Mouse (Mus musculus) kidney, adult 11 months (tissue): ENCODE data around the gene Ndufa11.
A peak's percentile ranks its signal among the peaks of the same experiment; 100 is the strongest.

ENCODE experiments used
- DNase-seq: peaks from one replicate; pipeline ENCODE4 v3.0.0; 2022

Gene Ndufa11

GRCm38 (mm10) chr17:56717363-56718058 is at the start of gene Ndufa11, which contains the start of gene Vmac:
Gene Ndufa11, plus strand, starts transcription at chr17:56717767.
Gene Vmac, minus strand, starts transcription at chr17:56718022.
- DNase-seq, result peak; percentile 93

DNA sequence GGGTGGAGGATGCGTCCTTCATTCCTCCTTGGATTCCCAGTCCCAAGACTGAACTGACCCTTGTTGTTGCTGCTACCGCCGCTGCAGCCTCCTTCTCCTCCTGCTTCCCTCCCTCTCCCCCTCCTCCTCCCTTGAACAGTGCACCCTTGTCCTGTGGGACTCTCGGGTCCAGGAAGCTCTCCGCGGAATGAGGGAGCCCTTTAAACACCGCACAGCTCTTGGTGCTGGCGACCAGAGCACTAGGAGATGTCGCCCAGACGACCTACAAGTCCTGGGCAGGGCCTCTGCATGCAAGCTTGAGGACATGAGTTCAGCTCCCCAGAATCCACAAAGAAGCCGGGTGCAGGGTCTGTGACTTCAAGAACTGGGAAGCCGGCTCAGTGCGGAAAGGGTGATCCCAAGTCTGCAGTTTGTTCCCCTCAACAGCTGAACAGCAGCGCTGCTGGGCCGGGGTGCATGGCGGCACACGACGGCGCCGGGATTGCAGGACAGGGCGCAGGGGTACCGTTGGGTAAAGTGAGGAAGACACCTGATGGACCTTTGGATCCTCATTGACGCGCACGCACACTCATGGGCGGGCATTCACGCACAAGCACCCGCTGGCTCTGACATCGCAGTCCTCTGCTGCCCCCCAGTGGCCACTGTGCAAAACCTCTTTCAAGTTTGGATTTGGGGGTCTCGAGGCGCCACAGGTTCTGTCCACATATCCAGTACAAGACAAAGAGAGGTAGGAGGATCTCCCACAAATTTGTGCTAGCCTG is 49.0 kb upstream of the Ndufa11 start:
- peak; percentile 69 for DNase-seq

- DNase-seq, result no peak
Measured at GRCm38 (mm10) chr17:56669766-56670165, 47.8 kb upstream of the Ndufa11 start.

DNA sequence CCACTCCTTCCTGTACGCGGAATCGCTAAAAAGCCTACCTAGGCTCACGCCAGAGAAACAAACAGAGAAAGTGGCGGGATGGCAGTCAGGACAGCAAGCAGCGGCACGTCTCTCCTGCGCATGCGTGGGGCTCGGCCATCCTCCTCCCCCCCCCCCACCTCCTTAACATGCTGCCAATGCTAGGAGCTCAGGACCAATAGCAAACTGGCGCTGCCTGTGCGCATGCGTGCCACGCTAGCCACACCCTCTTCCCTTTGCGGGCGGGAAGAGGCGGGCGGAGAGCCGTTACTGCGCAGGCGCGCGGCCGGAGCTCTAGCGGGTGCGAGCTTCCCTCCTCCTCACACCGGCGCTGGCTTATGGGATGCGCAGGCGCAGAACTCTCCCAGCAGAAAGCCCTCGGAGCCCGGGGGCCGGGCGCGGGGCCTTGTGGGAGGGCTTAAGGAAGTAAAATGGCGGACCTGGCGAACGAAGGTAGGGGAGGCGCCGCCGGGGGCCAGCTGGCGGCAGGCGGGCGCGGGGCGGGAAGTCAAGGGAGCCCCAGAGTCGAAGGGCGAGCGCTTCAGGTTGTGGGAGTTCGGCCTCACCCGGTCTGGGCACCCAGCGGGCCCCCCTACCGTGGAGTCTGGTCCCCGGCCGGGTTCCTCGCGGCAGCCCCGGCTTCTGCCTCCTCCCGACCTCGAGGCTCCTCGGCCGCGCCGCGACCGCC is 44.5 kb upstream of the Ndufa11 start, which contains the start of gene Ranbp3:
TSS of gene Ranbp3 (plus strand) at position 354 of the 706 bp plus-strand sequence.
- DNase-seq, result peak; percentile 99

- peak; percentile 22 for DNase-seq
Measured at GRCm38 (mm10) chr17:56673647-56674416, 43.7 kb upstream of the Ndufa11 start.

DNA sequence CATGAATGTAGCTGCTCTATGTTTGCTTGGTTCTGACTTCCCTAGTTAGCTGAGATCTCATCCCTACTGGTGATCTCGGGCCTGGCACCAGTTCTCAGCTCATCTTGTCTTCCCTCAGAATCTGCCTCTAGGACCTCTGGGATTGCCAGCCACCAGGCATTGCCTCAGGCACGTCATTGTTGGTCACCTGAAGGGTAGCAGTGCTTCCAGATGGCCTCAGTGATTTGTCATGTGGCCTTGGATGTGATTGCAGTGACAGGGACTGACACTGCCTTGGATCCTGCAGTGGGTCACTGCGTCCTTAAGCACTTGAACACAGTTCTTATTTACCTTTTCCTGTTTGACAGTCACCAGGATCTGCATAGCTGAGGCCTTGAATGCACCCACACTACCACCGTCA is 35.8 kb upstream of the Ndufa11 start:
- DNase-seq, result no peak

GRCm38 (mm10) chr17:56682880-56683279 is 34.7 kb upstream of the Ndufa11 start:
- no peak for DNase-seq

GRCm38 (mm10) chr17:56683546-56684140 is 33.9 kb upstream of the Ndufa11 start:
- peak; percentile 12 for DNase-seq

DNA sequence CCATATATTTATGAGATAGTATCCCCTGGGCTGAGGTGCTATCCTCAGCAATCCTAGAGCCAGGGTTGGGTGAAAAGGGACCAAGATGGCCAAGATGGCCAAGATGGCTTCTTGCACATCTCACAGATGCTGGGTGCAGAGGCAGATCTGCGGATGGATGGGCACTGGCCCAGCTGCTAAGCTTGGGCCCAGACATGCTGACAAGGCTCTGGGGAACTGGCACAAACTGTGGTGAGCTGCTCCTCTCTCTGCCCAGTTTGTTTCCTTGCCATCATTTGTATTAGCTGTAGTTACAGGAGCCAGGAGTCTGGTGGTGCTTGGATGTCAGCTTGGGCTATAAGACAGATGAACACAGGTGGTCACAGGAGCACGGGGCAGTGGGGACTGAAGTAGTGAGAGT is 32.9 kb upstream of the Ndufa11 start:
- DNase-seq, result no peak

GRCm38 (mm10) chr17:56686801-56687200 is 30.8 kb upstream of the Ndufa11 start:
- no peak for DNase-seq

- no peak for DNase-seq
Measured at GRCm38 (mm10) chr17:56688045-56688444, 29.5 kb upstream of the Ndufa11 start.

GRCm38 (mm10) chr17:56688689-56689088 is 28.9 kb upstream of the Ndufa11 start:
- DNase-seq, result no peak

DNA sequence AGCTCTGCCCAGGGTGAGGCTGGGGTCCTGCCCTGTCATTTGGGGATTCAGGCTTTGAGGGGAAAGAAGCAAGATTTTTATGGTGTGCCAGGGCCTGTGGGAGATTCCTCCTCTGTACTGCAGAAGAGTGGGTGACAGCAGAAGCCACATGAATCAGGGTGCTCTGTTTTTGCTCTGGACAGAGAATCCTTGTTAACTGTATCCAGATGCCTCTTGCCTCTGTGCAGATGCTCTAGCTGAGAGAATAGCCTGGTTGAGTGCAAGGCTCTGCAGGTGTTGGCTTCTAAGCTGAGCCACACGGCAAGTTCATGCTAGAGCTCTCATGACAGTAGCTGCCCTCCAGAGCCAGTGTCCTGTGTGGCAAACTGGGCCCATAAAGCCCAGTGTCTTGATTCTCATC is 24.2 kb upstream of the Ndufa11 start:
- no peak for DNase-seq

DNA sequence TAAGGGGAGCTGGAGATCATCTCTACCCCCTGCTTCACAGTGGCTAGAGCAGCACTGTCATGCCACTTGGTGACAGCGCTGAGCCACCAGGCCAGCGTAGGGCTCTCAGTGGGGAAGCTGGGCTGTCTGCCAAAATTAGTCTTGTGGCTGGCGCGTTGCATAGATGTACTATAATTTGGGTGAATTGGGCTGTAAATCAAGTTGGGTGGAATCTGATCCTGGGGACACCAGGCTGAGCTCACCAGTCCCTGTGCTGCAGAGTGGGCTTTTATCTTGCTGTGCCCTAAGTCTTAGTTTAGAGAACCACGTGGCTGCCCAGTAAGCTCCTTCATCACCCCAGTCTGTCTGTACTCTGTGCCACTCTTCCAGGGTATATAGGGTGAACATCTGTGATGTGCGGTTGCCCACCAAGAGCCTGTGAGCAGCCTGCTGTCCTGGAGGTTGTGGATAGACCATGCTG is 23.7 kb upstream of the Ndufa11 start:
- DNase-seq, result peak; percentile 35

DNA sequence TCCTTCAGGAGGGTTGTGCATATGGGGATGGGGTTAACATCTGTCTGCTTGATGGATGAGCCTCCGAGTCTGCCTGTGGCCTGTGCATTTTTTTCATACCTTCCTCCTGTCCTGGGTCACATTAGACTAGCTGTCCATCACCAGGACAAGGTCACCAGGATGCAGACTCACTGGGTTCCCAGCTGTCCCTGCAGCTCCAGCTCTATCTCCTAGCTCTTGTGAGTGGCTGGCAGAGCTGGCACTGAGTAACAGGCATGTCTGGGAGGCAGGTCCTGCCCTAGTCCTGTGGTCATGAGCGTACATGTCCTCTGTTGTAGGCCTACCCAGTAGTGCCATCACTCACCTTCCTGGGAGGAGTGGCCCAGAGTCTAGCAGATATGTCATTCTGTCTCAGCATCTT is 17.1 kb upstream of the Ndufa11 start:
- no peak for DNase-seq

- no peak for DNase-seq
Measured at GRCm38 (mm10) chr17:56703038-56703437, 14.5 kb upstream of the Ndufa11 start.

DNA sequence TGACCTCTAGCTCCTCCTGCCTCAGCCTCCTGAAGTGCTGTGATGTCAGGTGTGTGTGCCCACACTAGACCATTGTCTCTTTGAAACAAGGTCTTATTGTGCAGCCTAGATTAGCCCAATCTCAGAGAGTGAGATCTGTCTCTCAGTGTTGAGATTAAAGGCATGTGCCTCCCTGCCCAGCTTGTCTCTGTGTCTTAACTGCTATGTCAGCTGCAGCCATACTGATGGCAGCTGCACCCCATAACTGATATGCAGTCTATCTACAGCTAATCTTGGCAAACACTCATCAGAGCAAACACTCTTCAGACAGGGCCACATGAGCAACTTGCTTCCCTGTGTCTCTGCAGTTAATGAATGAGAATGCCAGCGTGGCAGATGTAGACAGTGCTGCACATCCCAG is 11.1 kb upstream of the Ndufa11 start:
- no peak for DNase-seq

DNA sequence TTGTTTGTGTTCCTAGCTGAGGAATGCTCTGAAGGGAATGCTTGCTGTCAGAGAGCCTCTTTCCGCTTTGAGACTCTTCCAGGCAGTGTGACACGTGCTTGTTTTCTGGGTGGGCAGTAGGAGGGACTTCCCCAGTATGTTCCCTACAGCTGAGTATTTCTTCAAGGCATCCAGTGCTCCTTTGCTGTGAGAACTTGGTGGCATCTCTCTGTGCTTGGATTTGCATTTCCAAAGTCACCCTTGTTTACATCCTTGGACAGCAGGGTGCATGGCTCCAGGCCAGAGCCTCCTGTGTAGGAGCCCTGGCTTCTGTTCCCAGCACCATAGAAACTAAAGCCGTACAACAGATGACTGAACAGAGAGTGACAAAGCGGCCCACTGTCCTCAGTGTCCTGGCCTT is 8.9 kb upstream of the Ndufa11 start:
- no peak for DNase-seq

GRCm38 (mm10) chr17:56709708-56710107 is 7.9 kb upstream of the Ndufa11 start:
- DNase-seq, result no peak

DNA sequence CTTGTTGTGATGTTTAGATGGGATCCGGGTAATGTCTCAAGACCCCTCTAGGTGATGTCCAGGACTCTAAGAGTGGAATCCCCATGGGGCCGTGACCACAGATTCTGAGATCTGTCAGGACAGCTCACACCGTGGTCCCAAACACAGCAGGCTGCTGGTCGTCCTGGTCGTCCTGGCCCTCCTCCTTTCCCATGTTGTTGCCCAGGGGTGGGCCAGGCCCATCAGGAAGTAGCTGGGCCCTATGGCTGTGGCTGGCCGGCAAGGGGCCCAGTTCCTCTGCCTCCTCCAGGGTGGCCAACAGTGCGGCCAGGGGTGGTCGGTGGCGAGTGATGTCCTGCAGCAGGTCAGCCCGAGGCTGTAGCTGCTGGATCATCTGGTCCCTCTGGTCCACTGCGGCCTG is 2.2 kb upstream of the Ndufa11 start:
- DNase-seq, result no peak

DNA sequence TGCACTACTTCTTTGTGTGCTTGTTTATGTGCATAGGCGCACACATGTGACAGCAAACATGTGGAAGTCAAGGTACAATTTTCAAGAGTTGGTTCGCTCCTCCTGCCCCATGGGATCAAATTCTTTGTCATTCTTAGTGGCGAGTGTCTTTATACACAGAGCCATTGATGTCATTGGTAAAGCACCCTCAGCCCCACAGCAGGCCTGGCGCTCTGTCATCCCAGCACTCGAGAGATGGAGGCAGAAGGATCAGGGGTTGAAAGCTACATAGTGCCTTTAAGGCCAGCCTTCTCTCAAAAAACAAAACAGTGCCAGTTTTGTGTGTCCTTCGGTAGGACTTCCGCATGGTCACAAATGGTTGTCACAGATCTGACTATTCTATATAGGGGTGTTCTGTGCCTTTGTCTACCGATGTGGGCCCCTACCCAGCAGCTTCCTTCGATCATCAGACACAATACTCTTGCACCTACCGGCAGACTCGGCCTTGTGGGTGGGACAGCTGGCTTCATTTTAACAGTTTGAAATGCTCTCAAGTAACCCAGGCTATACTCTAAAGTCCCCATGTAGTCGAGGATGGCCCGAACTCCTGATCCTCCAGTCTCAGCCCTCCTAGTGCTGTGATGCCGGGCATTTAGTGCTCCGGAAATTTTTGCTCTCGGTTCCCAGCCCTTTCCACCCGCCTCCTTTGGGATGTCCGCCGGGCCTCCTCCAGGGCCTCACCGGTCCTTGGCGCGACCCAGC is 1.5 kb upstream of the Ndufa11 start:
- no peak for DNase-seq
